Mouse (Mus musculus): ENCODE measurements around the gene Dusp8. TPM values are rescaled to one million over a fixed set of nuclear protein-coding genes. Genes with fewer than 3 reads are reported as not detected.
A peak's percentile ranks its signal among the peaks of the same experiment; 100 is the strongest.

Dusp8 gene
- polyA plus RNA-seq, 1 experiment from 2014 or later, result 61.6 TPM

DNA sequence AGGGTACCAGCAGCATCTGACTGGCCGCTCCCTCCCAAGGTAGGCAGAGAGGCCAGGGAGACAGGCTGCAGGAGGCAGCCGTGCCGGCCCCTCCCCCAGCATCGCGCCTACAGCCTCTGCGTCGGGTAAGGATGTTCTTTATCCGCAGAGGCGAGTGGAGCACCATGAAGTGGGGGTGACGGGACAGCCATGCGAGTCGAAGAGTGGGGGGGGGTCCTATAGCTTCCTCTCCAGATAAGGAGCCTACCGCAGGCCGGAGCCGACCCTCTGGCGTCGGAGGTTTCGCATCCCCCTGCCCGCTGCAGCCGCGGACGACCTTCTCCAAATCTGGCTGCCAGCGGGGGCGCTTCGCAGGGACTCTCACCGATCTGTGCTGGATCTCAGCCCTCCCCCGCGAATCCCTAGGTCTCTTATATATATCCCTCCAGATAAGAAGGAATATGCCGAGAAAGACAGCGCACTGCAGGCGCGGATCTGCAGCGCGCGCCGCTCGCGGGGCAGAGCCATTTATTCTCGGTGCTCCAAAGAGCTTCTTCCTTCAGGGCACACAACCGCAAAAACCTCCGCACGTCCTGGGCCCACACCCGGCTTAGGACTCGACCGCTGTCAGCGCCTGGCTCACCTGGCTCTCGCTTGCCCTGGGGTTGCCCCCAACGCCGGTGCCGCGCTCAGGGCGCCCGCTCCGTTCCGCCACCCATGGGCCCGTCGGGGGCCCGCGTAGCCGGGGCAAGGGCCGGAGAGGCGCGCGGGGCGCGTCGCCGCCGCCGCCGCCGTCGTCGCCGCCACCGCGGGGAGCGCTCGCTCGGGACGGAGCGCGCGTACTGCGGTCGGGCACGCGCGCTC lies 1.1 kb downstream of the Dusp8 start:
- Histone ChIP-seq H3K27me3 (replicated peaks) (peaks cover 26% of the 10 kb centered on the region), H3K4me1 (peaks cover 60% of the 10 kb centered on the region)
- ATAC-seq (ENCODE audit: low FRiP score, low read depth), result peak; percentile 25

DNA sequence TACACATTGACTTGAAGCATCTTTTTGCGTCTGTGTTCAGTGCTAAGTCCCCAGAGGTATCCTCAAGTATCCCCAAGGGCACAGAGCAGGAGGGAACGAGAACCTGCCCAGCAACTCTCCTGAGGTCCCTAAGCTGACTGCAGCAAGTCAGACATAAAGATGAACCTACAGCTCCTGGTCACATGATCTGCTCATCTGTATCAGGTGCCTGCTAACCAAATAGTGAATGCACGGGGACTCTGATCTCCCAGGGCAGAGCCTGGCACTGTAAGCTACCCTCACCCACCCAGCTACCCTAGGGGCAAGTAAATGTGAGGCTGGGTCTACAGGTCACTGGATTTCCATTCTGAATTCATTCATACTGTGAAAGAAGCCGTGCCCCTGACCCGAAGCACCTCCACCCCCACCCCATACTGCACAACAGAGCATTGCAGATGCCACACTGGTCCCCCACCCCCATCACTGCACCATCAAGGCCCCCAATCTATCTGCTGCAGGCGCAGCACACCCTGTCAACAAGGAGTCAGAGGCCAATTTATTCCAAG lies 1.9 kb downstream of the Dusp8 start:
- no peaks in the 10 kb centered on the region; the same call in 1 of the 2 replicates for H3K36me3 ChIP-seq
- peak overlapping the region; percentile 88 for H3K4me2 ChIP-seq (replicated peaks)
- 24% methylated on average over 6 of the region's 6 CpGs for WGBS
- peaks cover 68% of the 10 kb centered on the region for H3K4me1 ChIP-seq
- H3K27me3 ChIP-seq (replicated peaks), result peaks cover 26% of the 10 kb centered on the region
- H3K9me3 ChIP-seq, result no peaks in the 10 kb centered on the region
- H3K9ac ChIP-seq, result peak overlapping the region; percentile 96
- peak overlapping the region; percentile 92 for H3K4me3 ChIP-seq
- no peak overlapping the region; the same call in 1 of the 2 replicates for H3K27ac ChIP-seq
- no peak for ATAC-seq (ENCODE audit: low FRiP score, low read depth)

More for the DNA sequence above, 1.1 kb downstream of the Dusp8 start:
- peak overlapping the region; percentile 92 for H3K4me3 ChIP-seq
- peak overlapping the region; percentile 82 for H3K27ac ChIP-seq
- H3K9me3 ChIP-seq, result no peaks in the 10 kb centered on the region
- under 1% methylated on average over 89 of the region's 89 CpGs for WGBS
- no peaks in the 10 kb centered on the region; the same call in 1 of the 2 replicates for H3K36me3 ChIP-seq
- H3K9ac ChIP-seq, result peak overlapping the region; percentile 96
- peak overlapping the region; percentile 88 for H3K4me2 ChIP-seq (replicated peaks)

- Histone ChIP-seq H3K4me3 (peak overlapping the region; percentile 92), H3K9me3 (no peaks in the 10 kb centered on the region), H3K9ac (peak overlapping the region; percentile 96), H3K4me2 (replicated peaks) (peak overlapping the region; percentile 88), H3K36me3 (peaks cover 3% of the 10 kb centered on the region; the same call in 1 of the 2 replicates), H3K4me1 (peaks cover 76% of the 10 kb centered on the region), H3K27ac (no peak overlapping the region), H3K27me3 (replicated peaks) (peaks cover 26% of the 10 kb centered on the region)
- ATAC-seq (ENCODE audit: low FRiP score, low read depth), result no peak
- 36% methylated on average over 1 of the region's 1 CpGs for WGBS
These were observed 2.7 kb downstream of the Dusp8 start for GRCm38 (mm10) chr7:142092991-142093390.

- H3K27me3 ChIP-seq (replicated peaks), result peaks cover 19% of the 10 kb centered on the region
- ATAC-seq (ENCODE audit: low FRiP score, low read depth), result no peak
- peak overlapping the region; percentile 96 for H3K9ac ChIP-seq
- WGBS, result 3% methylated on average over 4 of the region's 4 CpGs
- peak overlapping the region; percentile 88 for H3K4me2 ChIP-seq (replicated peaks)
- peaks cover 78% of the 10 kb centered on the region for H3K4me1 ChIP-seq
- H3K4me3 ChIP-seq, result peak overlapping the region; percentile 92
- H3K36me3 ChIP-seq, result peaks cover 14% of the 10 kb centered on the region
- no peak overlapping the region for H3K27ac ChIP-seq
- no peaks in the 10 kb centered on the region for H3K9me3 ChIP-seq
These were observed 3.8 kb downstream of the Dusp8 start for GRCm38 (mm10) chr7:142091848-142092247.

DNA sequence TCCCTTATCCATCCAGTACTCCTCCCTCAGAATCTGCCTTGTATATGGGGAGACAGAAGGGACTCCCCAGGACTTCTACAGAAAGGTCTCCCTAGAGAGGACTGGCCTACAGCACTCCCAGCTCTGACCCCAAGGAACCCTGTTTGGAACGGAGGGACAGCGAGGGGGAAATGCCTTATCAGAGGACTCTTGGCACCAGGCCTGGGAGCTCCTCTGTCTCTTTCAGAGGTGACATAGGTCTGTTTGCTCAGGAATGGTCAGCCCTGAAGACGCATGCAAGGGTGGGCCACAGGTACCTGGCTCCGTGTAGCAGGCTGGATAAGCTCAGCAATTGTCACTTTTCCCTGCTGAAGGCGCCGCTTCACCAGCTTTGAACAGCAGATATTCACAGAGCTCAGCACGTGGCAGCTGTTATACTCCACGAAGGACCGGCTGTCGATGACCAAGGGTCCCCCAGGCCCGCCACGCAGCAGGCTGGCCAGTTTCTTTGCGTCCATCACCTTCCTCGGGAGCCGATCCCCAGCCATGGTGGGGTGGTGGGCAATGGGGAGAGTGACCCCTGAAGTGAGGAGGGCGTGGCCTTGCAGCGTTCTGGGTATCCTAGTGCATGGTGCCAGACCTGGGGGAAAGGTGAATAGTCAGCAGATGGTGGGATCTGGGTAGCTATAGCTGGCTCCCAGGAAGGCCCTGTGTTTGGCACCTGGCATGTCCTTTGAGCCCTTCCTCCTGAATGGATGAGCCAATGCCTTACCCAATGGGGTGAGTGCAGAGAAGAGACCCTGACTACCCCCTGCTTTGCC lies 5.8 kb downstream of the Dusp8 start:
- 57% methylated on average over 17 of the region's 17 CpGs for WGBS
- Histone ChIP-seq H3K9me3 (no peaks in the 10 kb centered on the region), H3K9ac (peak overlapping the region; percentile 40), H3K4me3 (no peak overlapping the region), H3K27ac (peak overlapping the region; percentile 86), H3K4me2 (replicated peaks) (peak overlapping the region; percentile 88), H3K27me3 (replicated peaks) (peaks cover 10% of the 10 kb centered on the region), H3K36me3 (peaks cover 31% of the 10 kb centered on the region), H3K4me1 (peaks cover 68% of the 10 kb centered on the region)
- ATAC-seq (ENCODE audit: low FRiP score, low read depth), result no peak

GRCm38 (mm10) chr7:142088886-142089285 lies 6.8 kb downstream of the Dusp8 start:
- H3K27ac ChIP-seq, result peak overlapping the region; percentile 86
- H3K4me1 ChIP-seq, result peaks cover 64% of the 10 kb centered on the region
- WGBS, result 2% methylated on average over 5 of the region's 5 CpGs
- peak; percentile 74 for ATAC-seq (ENCODE audit: low FRiP score, low read depth)
- peak overlapping the region; percentile 88 for H3K4me2 ChIP-seq (replicated peaks)
- peak overlapping the region; percentile 45; the same call in 1 of the 2 replicates for H3K9ac ChIP-seq
- peaks cover 13% of the 10 kb centered on the region for H3K27me3 ChIP-seq (replicated peaks)
- H3K9me3 ChIP-seq, result no peaks in the 10 kb centered on the region
- H3K36me3 ChIP-seq, result peaks cover 41% of the 10 kb centered on the region
- H3K4me3 ChIP-seq, result 0 out of 2 replicates have a peak overlapping the region, but pooled peaks have one; percentile 1

- WGBS, result 84% methylated on average over 1 of the region's 1 CpGs
- no peak for ATAC-seq (ENCODE audit: low FRiP score, low read depth)
- Histone ChIP-seq H3K27ac (no peak overlapping the region), H3K4me2 (replicated peaks) (no peak overlapping the region), H3K9me3 (no peaks in the 10 kb centered on the region), H3K9ac (no peak overlapping the region), H3K4me3 (no peak overlapping the region), H3K27me3 (replicated peaks) (peaks cover 29% of the 10 kb centered on the region), H3K36me3 (peaks cover 58% of the 10 kb centered on the region), H3K4me1 (peaks cover 53% of the 10 kb centered on the region)
These were observed 8.5 kb downstream of the Dusp8 start for GRCm38 (mm10) chr7:142087069-142087652.

- H3K4me2 ChIP-seq (replicated peaks), result no peak overlapping the region
- no peak overlapping the region for H3K4me3 ChIP-seq
- peaks cover 49% of the 10 kb centered on the region for H3K4me1 ChIP-seq
- peaks cover 36% of the 10 kb centered on the region for H3K27me3 ChIP-seq (replicated peaks)
- no peaks in the 10 kb centered on the region for H3K9me3 ChIP-seq
- peaks cover 63% of the 10 kb centered on the region for H3K36me3 ChIP-seq
- H3K9ac ChIP-seq, result no peak overlapping the region
- H3K27ac ChIP-seq, result no peak overlapping the region
- ATAC-seq (ENCODE audit: low FRiP score, low read depth), result no peak
- WGBS, result 90% methylated on average over 4 of the region's 4 CpGs
These were observed 9.3 kb downstream of the Dusp8 start for GRCm38 (mm10) chr7:142086159-142086905.

- ATAC-seq (ENCODE audit: low FRiP score, low read depth), result no peak
- H3K4me3 ChIP-seq, result no peak overlapping the region
- no peak overlapping the region for H3K27ac ChIP-seq
- H3K9ac ChIP-seq, result no peak overlapping the region
- no peak overlapping the region for H3K4me2 ChIP-seq (replicated peaks)
- peaks cover 34% of the 10 kb centered on the region for H3K4me1 ChIP-seq
- WGBS, result 58% methylated on average over 3 of the region's 3 CpGs
- peaks cover 73% of the 10 kb centered on the region for H3K36me3 ChIP-seq
- peaks cover 46% of the 10 kb centered on the region for H3K27me3 ChIP-seq (replicated peaks)
- H3K9me3 ChIP-seq, result no peaks in the 10 kb centered on the region
These were observed 10.8 kb downstream of the Dusp8 start for GRCm38 (mm10) chr7:142084820-142085219.

DNA sequence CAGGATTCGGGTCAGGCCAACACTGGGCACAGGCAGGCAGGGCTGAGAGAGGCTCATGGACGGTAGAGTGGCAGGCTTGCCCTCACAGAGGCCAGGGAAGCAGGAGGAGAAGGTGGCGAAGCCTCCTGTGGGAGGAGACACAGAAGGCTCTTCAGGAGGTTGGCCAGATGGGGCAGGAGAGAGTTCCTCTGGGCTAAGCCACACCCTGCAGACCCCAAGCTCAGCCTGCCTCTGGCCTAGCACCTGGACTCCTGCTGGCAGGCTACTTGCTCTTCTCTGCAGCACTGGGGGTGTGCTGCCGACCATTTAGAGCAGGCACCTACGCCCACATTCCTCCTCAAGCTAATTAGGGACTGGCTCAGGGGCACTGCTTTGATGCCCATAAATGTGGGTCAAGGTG lies 11.2 kb downstream of the Dusp8 start:
- no peaks in the 10 kb centered on the region for H3K9me3 ChIP-seq
- peaks cover 77% of the 10 kb centered on the region for H3K36me3 ChIP-seq
- H3K27ac ChIP-seq, result no peak overlapping the region
- H3K4me2 ChIP-seq (replicated peaks), result no peak overlapping the region
- H3K4me3 ChIP-seq, result no peak overlapping the region
- H3K9ac ChIP-seq, result no peak overlapping the region
- peaks cover 46% of the 10 kb centered on the region for H3K27me3 ChIP-seq (replicated peaks)
- WGBS, result 31% methylated on average over 5 of the region's 5 CpGs
- ATAC-seq (ENCODE audit: low FRiP score, low read depth), result no peak
- peaks cover 30% of the 10 kb centered on the region for H3K4me1 ChIP-seq

- no peak for ATAC-seq (ENCODE audit: low FRiP score, low read depth)
- H3K27me3 ChIP-seq (replicated peaks), result peaks cover 46% of the 10 kb centered on the region
- H3K27ac ChIP-seq, result no peak overlapping the region
- peaks cover 77% of the 10 kb centered on the region for H3K36me3 ChIP-seq
- no peaks in the 10 kb centered on the region for H3K9me3 ChIP-seq
- H3K9ac ChIP-seq, result no peak overlapping the region
- peaks cover 23% of the 10 kb centered on the region for H3K4me1 ChIP-seq
- WGBS, result 35% methylated on average over 12 of the region's 12 CpGs
- H3K4me2 ChIP-seq (replicated peaks), result no peak overlapping the region
- H3K4me3 ChIP-seq, result no peak overlapping the region
These were observed 11.9 kb downstream of the Dusp8 start for GRCm38 (mm10) chr7:142083588-142084317.

All from neural tube, embryonic 12.5 days (tissue).